Mouse (Mus musculus) adrenal gland, postnatal 0 days (tissue): Measurements from ENCODE around the gene Hhipl1. TPM values are rescaled to one million over a fixed set of nuclear protein-coding genes. Genes with fewer than 3 reads are reported as not detected.

ENCODE experiments used
- polyA plus RNA-seq: library from polyadenylated mRNA; unstranded; fragments of >200 nt; fragmentation: Nextera tagmentation; extraction: Ambion mirVana; gene quantifications from 2 replicates; pipeline ENCODE4 v1.2.1, GENCODE M21; 2015

The Hhipl1 gene
- polyA plus RNA-seq: 0.47 and 0.65 TPM in 2 replicates

DNA sequence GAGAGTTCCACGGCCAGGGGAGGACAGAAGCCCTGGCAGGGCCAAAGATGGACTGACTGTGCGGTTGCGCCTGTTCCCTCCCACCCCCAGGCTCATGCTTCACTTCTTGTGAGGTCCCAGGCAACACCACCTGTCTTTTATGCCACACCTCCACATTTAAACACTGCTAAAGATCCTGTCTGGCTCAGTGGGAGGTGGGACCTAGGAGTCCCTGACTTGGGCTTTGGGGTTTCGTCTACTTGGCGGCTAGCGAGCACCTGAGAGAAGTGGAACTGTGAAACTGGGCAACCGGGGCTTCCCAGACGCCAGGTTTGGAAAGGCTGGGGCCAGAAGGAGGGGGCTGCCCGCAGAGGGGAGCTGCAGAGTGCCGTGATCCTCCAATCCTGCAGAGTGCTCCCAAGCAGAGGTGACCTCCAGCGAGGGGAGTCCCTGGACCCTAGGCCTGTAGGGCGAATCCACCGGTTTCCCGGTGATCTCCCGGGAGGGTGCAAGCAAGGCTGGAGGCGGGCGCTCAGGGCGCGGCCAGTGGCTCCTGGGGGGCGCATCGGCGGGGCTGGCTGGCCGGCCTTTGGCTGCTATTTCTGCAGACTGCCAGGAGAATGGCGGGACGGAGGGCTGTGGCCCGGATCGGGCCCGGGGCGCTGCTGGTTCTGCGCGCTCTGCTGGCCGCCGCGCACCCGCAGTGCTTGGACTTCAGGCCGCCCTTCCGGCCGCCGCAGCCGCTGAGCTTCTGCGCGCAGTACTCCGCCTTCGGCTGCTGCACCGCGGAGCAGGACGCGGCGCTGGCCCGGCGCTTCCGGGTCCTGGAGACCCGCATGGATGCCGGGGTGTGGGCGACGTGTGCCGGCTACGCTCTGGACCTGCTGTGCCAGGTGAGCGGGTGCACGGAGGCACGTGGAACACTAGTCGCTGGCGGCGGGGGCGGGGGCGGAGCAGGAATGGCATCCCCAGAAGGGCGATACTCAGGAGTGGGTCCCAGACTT is at the start of gene Hhipl1:
Gene Hhipl1, plus strand, starts transcription at position 459 of the 983 bp plus-strand sequence.

DNA sequence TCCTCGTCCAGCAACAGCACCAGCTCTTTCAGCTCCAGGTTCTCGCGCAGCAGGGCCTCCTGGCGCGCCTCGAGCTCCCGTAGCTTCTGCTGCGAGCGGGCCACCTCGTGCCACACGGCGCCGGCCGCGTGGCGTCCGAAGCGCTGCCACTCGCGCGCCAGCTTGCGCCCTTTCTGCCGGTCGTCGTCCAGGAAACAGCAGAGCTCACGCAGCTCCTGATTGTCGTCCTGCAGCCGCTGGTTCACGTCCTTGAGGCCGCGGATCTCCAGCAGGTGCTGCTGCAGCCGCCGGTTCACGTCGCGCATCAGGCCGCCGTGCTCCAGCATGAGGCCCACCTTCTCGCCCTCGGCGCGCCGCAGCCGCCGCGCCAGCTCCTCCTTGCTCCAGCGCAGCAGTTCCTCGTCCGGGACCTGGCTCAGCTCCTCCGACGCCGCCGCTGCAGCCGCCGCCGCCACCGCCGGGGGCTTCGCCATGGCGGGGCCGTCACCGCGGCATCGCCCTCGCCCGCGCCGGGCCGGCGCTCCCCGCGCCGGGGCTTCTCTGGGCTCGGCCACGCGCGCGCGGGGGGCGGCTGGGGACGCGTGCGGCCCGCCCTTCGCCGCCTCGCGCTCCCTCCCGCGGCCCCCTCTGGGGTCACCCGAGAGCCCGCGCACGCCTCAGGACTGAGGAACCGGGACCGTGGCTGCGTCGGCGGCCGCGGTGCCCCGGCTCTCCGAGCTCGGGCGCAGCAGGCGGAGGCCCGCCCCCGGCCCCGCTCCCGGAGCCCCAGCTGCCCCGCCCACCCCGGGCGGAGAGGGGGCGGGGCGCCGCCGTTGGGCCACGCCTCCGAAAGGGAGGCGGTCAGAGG is 31.2 kb upstream of the Hhipl1 start, which contains the start of gene Ccdc85c:
Gene Ccdc85c, minus strand, starts transcription at position 765 of the 847 bp plus-strand sequence.

DNA sequence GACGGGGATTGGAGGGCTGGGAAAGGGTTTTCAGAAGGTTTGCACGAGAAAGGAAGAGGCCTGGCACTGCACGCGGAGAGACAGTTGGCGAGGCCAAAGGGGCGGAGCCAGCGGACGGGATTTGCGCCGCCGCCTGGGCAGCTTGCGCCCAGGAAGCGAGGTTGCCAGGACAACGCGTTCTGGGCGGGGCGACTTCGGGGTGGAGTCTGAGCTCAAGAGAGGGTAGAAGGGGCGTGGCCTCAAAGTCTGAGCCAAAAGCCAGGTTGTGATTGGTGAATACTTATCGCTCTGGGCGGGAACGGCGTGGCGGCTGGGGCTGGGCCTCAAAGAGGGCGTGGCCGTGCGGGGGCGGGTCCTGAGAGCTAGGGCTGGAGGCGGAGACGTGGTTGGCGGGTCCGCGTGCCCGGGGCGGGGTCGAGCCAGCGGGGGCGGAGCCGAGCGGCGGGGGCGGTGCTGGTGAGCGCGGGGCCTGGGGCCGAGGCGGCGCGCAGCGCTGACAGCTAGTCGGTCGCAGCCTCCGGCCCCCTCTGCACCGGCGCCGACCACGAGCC is 27.9 kb downstream of the Hhipl1 start, which contains the start of gene Cyp46a1:
Gene Cyp46a1, plus strand, starts transcription at position 487 of the 551 bp plus-strand sequence.

DNA sequence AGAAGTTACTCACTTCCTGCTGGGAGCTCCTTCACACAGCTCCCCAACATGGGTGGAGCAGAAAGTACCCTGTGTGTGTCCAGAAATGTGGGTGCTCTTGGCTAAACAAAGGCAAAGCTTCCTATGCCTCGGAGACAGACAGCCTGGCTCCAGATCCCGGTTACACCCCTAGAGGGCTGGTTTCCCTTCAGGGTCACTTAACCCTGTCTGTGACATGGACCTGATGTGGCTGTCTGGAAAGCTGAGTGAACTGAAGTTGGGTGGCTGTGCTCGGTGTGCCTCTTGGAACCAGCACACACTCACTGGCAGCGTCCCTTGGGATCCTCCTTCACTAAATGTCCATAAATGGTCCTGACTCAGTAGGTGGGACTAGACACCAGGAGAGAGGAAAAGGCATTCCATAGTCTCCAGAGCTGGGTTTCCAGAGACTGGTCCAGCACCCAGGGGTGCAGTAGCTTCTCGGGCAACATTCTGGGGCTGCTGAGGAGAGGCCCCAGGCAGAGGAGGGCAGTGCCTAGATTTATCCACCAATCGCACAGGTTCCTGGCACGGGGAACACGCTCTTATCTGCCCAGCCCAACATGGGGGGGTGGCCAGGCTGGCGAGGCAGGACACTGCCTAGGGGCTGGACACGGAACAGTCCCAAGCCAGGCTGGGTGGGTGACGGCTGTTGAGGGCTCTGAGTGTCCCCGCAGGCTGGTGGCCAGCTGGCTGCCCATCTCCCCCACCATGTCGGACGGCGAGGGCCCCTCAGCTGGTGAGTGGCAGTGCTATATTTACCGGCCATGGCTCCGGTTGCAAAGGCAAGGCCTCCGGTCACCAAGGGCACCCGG is 64.7 kb downstream of the Hhipl1 start, which contains the start of gene Eml1:
Gene Eml1, plus strand, starts transcription at position 362 of the 833 bp plus-strand sequence.

Other genes with a start within 250 kb of the Hhipl1 start
- 76.5 and 89.3 TPM in 2 replicates for gene Setd3, start 127.0 kb upstream of the Hhipl1 start, polyA plus RNA-seq
- 2.2 and 2.4 TPM in 2 replicates for gene Ccnk, start 126.7 kb upstream of the Hhipl1 start, polyA plus RNA-seq
- 3.8 and 4.5 TPM in 2 replicates for gene Ccdc85c, start 30.8 kb upstream of the Hhipl1 start, polyA plus RNA-seq
- gene Cyp46a1, start 28.1 kb downstream of the Hhipl1 start, polyA plus RNA-seq: 3.8 and 4.1 TPM in 2 replicates
- gene Eml1, start 64.7 kb downstream of the Hhipl1 start, polyA plus RNA-seq: 39.0 and 52.1 TPM in 2 replicates
- 36.7 and 52.1 TPM in 2 replicates for gene Evl, start 248.4 kb downstream of the Hhipl1 start, polyA plus RNA-seq